Mouse (Mus musculus) embryonic stem cell, embryonic (primary cell): ENCODE results near the gene Cspg4.

Experiments used
- CTCF ChIA-PET, 4 experiments: fragments of 300-600 bp in 2 of 4; fragments of 350-600 bp in 2 of 4; sonication (Branson Sonifier 250); formaldehyde crosslinking; loops; one replicate each; lab custom pipeline; 2022; ENCODE audit warnings: inconsistent platforms in 2 of 4; lab: Charles Lee
- POLR2A ChIA-PET, 4 experiments: fragments of 300-600 bp in 2 of 4; fragments of 350-600 bp in 2 of 4; sonication (Branson Sonifier 250); formaldehyde crosslinking; loops; one replicate each; lab custom pipeline; 2022; ENCODE audit warnings: antibody characterized with exemption in 4 of 4, inconsistent platforms in 1 of 4; lab: Charles Lee

Gene Cspg4

DNA sequence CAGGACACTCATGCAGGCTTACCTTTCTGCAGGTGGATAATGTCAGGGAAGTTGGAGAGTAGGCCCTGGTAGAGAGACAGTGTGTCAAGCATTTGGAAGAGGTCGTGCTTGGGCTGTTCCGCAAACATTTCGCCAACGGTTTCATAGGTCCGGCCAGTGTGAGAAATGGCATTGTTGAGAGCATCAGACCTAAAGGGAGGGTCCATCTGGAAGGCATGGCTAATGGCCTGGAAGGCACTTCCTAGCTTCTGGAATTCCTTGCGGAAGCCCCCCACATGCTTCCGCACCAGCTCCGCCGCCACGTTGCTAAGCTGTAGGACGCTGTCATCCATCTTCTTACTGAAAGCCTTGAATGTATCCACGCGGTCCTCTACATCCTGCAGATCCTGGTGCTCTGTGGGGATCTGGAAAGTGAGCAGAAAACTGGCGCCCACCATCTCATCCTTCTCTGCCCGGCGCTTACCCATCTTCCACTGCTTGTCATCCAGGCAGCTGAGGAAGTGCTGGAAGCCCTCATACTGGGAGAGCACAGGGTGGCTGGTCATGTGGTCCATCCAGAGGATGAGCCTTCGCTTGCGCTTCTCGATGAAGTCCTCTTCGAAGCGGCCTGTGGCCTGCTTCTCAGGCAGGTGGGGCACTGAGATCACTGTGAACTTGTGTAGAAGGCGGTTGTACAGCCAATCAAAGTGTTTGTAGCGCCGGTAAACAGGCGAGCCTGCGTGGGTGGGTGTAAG, 60.6 kb downstream of the Cspg4 start:
- ChIA-PET POLR2A (interaction anchor here in 3 of 4 experiments (0.5 to 3.1 kb wide), 9 partner anchors 11 to 166 kb away, joined by 3 to 18 read pairs (median 3); partner anchors contain the start of genes Imp3 (in 2 of the 3) and Snupn (in 1 of the 3)), CTCF (interaction anchor here in 3 of 4 experiments (0.6 to 3.6 kb wide), 5 partner anchors 34 to 195 kb away, joined by 3 to 20 read pairs (median 5); no protein-coding TSS in a partner anchor)

- ChIA-PET CTCF (interaction anchor here in 3 of 4 experiments (0.6 to 3.6 kb wide), 4 partner anchors 34 to 196 kb away, joined by 3 to 20 read pairs (median 3); no protein-coding TSS in a partner anchor), POLR2A (interaction anchor here in 2 of 4 experiments (0.7 to 3.1 kb wide), 7 partner anchors 11 to 617 kb away, joined by 3 to 18 read pairs (median 5); partner anchors contain the start of gene Imp3 (in 2 of the 2))
These were observed 61.2 kb downstream of the Cspg4 start for GRCm38 (mm10) chr9:56926025-56926360.

DNA sequence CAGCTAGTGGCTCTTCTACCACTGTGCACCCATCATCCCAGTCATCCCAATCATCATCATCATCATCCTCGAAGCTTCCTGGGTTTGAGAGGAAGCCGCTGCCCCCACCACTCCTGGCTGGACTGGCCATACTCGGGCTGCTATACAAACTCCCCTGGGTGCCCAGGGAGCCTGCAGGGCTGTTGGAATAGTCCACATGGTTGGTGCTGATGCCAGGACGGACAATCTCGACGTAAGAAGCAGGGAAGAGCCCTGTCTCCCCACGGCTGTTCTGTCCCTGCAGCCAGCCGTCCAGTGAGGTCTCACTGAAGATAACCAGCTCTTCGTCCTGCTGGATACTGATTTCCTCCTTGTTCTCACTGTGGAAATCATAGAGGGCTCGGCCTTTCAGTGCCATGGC, 61.6 kb downstream of the Cspg4 start:
- POLR2A ChIA-PET = interaction anchor here in 2 of 4 experiments (0.7 to 3.1 kb wide), 9 partner anchors 11 to 617 kb away, joined by 3 to 18 read pairs (median 9); partner anchors contain the start of genes Imp3 (in 2 of the 2), Ptpn9 (in 1 of the 2) and Snupn (in 1 of the 2)
- CTCF ChIA-PET = interaction anchor here (0.5 to 3.6 kb wide), 6 partner anchors 9 to 196 kb away, joined by 3 to 20 read pairs (median 4); no protein-coding TSS in a partner anchor

- ChIA-PET POLR2A (interaction anchor here (0.6 to 3.6 kb wide), 41 partner anchors 10 to 292 kb away, joined by 3 to 55 read pairs (median 5); partner anchors contain the start of genes Imp3 (in 4 of the 4), Man2c1 (in 3 of the 4), Snupn (in 3 of the 4) and Ptpn9 (in 2 of the 4)), CTCF (interaction anchor here (0.6 to 3.6 kb wide), 44 partner anchors 8 to 576 kb away, joined by 3 to 20 read pairs (median 4); partner anchors contain the start of genes Imp3 (in 2 of the 4), Man2c1 (in 2 of the 4), Rpp25 (in 1 of the 4) and Snupn (in 1 of the 4))
These were observed 62.6 kb downstream of the Cspg4 start for GRCm38 (mm10) chr9:56927191-56928012.

- ChIA-PET CTCF (interaction anchor here (0.6 to 3.6 kb wide), 42 partner anchors 9 to 808 kb away, joined by 3 to 20 read pairs (median 4); partner anchors contain the start of genes Imp3 (in 2 of the 4), Man2c1 (in 2 of the 4), Rpp25 (in 1 of the 4) and Snupn (in 1 of the 4)), POLR2A (interaction anchor here (0.7 to 3.6 kb wide), 37 partner anchors 9 to 293 kb away, joined by 3 to 55 read pairs (median 5); partner anchors contain the start of genes Imp3 (in 4 of the 4), Man2c1 (in 3 of the 4), Snupn (in 3 of the 4) and Ptpn9 (in 2 of the 4))
These were observed 63.4 kb downstream of the Cspg4 start, which contains the start of gene Snx33 for GRCm38 (mm10) chr9:56928041-56928811. TSS of gene Snx33 (minus strand) at chr9:56928371.

DNA sequence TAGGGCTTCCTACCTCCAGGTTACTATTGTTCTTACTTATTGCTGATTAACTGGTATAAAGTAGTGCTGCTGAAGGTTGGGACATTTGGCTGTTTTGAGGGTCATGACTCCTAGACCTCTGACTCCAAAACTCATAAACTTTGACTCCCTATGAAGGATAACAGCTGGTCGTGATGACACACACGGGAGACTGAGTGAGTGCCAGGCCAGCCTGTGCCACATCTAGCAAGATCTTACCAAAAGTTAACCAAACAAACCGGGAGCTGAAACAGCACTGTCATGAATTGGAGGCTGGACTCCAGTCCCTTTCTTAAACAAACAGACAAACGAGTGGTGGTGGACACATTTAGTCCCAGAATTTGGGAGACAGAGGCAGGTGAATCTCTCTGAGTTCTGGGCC, 64.7 kb downstream of the Cspg4 start:
- POLR2A ChIA-PET = interaction anchor here in 3 of 4 experiments (1.0 to 3.6 kb wide), 6 partner anchors 8 to 22 kb away, joined by 3 to 55 read pairs (median 10); partner anchors contain the start of genes Imp3 (in 3 of the 3) and Snupn (in 2 of the 3)
- CTCF ChIA-PET = interaction anchor here in 2 of 4 experiments (1.1 to 3.0 kb wide), 3 partner anchors 15 to 726 kb away, joined by 3 to 14 read pairs (median 4); no protein-coding TSS in a partner anchor

GRCm38 (mm10) chr9:56930556-56930955, 65.7 kb downstream of the Cspg4 start:
- ChIA-PET POLR2A (interaction anchor here in 2 of 4 experiments (1.4 to 3.6 kb wide), 5 partner anchors 8 to 142 kb away, joined by 3 to 33 read pairs (median 4); partner anchors contain the start of genes Imp3 (in 1 of the 2) and Snupn (in 1 of the 2)), CTCF (interaction anchor here in 2 of 4 experiments (0.7 to 1.0 kb wide), 3 partner anchors 12 to 324 kb away, joined by 3 to 20 read pairs (median 3); no protein-coding TSS in a partner anchor)

GRCm38 (mm10) chr9:56936861-56937222, 72.0 kb downstream of the Cspg4 start:
- CTCF ChIA-PET = interaction anchor here (0.6 to 1.9 kb wide), 10 partner anchors 9 to 274 kb away, joined by 3 to 9 read pairs (median 4); partner anchors contain the start of genes Snx33 (in 3 of the 4), Ptpn9 (in 1 of the 4) and Snupn (in 1 of the 4)

GRCm38 (mm10) chr9:56937223-56938160, 72.7 kb downstream of the Cspg4 start, which contains the start of gene Imp3:
TSS of gene Imp3 (plus strand) at chr9:56937475.
- POLR2A ChIA-PET = interaction anchor here (0.5 to 6.9 kb wide), 44 partner anchors 9 to 1319 kb away, joined by 3 to 81 read pairs (median 5); partner anchors contain the start of genes Snx33 (in 4 of the 4), Snupn (in 3 of the 4), Ptpn9 (in 2 of the 4) and Rpp25 (in 2 of the 4)
- CTCF ChIA-PET = interaction anchor here (0.6 to 2.2 kb wide), 14 partner anchors 9 to 274 kb away, joined by 3 to 9 read pairs (median 5); partner anchors contain the start of genes Snx33 (in 3 of the 4), Snupn (in 2 of the 4), Neil1 (in 1 of the 4) and Ptpn9 (in 1 of the 4)

More at GRCm38 (mm10) chr9:56936861-56937222, 72.0 kb downstream of the Cspg4 start:
- POLR2A ChIA-PET = interaction anchor here (0.5 to 6.9 kb wide), 35 partner anchors 8 to 1986 kb away, joined by 3 to 81 read pairs (median 6); partner anchors contain the start of genes Snx33 (in 4 of the 4), Snupn (in 3 of the 4), Ptpn9 (in 2 of the 4) and AY074887 (in 1 of the 4)

DNA sequence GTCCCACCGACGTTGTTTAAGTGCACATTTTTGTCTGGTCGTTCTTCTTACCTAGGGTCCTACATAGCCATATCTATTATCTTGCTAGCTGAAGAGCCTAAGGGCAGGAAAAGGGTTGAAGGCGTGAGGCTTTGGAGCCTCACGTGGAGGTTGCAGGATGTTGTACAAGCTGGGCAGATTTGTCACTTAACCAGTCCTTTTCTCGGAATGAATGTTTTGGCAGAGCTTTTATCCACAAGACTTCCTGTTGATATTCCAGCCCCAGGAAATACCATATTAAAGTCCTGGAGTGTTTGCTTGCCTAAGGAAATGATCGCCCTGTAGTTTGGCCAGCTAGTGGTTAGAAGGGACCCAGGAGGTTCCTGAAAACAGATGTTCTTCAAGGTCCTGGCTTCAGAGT, 73.5 kb downstream of the Cspg4 start:
- ChIA-PET CTCF (interaction anchor here in 3 of 4 experiments (0.6 to 2.2 kb wide), 8 partner anchors 10 to 209 kb away, joined by 3 to 9 read pairs (median 6); partner anchors contain the start of genes Snx33 (in 3 of the 3), Neil1 (in 1 of the 3) and Snupn (in 1 of the 3)), POLR2A (interaction anchor here in 3 of 4 experiments (0.6 to 6.9 kb wide), 26 partner anchors 10 to 661 kb away, joined by 3 to 81 read pairs (median 8); partner anchors contain the start of genes Snx33 (in 3 of the 3), Ptpn9 (in 2 of the 3), Rpp25 (in 2 of the 3) and Snupn (in 2 of the 3))

- CTCF ChIA-PET = interaction anchor here in 3 of 4 experiments (0.6 to 1.6 kb wide), 13 partner anchors 11 to 790 kb away, joined by 3 to 9 read pairs (median 4); partner anchors contain the start of genes Commd4 (in 1 of the 3) and Man2c1 (in 1 of the 3)
- POLR2A ChIA-PET = interaction anchor here in 1 of 4 experiments (0.6 kb wide), 1 partner anchor 1808 kb away, joined by 3 read pairs; no protein-coding TSS in a partner anchor
These were observed 82.6 kb downstream of the Cspg4 start for GRCm38 (mm10) chr9:56947481-56947880.

GRCm38 (mm10) chr9:56948699-56949098, 83.9 kb downstream of the Cspg4 start:
- CTCF ChIA-PET = interaction anchor here in 2 of 4 experiments (0.6 to 1.8 kb wide), 4 partner anchors 12 to 182 kb away, joined by 3 to 5 read pairs (median 4); partner anchors contain the start of genes Imp3 (in 1 of the 2) and Snx33 (in 1 of the 2)
- POLR2A ChIA-PET = interaction anchor here in 2 of 4 experiments (0.6 to 1.8 kb wide), 5 partner anchors 11 to 111 kb away, joined by 4 to 10 read pairs (median 5); partner anchors contain the start of gene Imp3 (in 1 of the 2)
